Mouse (Mus musculus) stomach, postnatal 0 days (tissue): ENCODE results near the gene Ccdc103.

Experiments
- CTCF ChIP-seq: IDR thresholded peaks from 2 replicates; pipeline ENCODE4 v1.5.1; 2016; ENCODE audit warnings: antibody characterized with exemption, low read depth, mild to moderate bottlenecking, moderate library complexity
- EP300 ChIP-seq: optimal IDR thresholded peaks from 2 replicates; pipeline ENCODE3; 2016; ENCODE audit warnings: antibody characterized with exemption

GRCm38 (mm10) chr11:102874801-102875334, 6.1 kb upstream of the Ccdc103 start:
- TF ChIP-seq EP300, result no peak
- no peak for TF ChIP-seq CTCF
